Mouse (Mus musculus) C2C12 (cell line): ENCODE data around the gene Sapcd1. TPM values are rescaled to one million over a fixed set of nuclear protein-coding genes. Genes with fewer than 3 reads are reported as not detected.
"Not testable (repeated sequence)": the region's sequence is repeated elsewhere in the genome, so short reads cannot be mapped to it uniquely, and the experiment has no call there.

ENCODE experiments used
- H3K27me3 ChIP-seq: one replicate; pipeline ENCODE4 v1.6.1; 2011; ENCODE audit not compliant: control insufficient read depth, insufficient read depth, insufficient read length
- H3K36me3 ChIP-seq: one replicate; pipeline ENCODE4 v1.6.1; 2011; ENCODE audit not compliant: control insufficient read depth, insufficient read depth
- H3K4me3 ChIP-seq: one replicate; pipeline ENCODE4 v1.5.1; 2011; ENCODE audit warnings: mild to moderate bottlenecking, control low read depth; ENCODE audit not compliant: poor library complexity, insufficient read depth, severe bottlenecking
- H3K79me2 ChIP-seq: one replicate; pipeline ENCODE4 v1.6.1; 2011; ENCODE audit not compliant: control insufficient read depth, insufficient read depth
- H3K79me3 ChIP-seq: one replicate; pipeline ENCODE4 v1.6.1; 2011; ENCODE audit warnings: low read depth, control low read depth
- H3ac ChIP-seq: one replicate; pipeline ENCODE3; 2011; ENCODE audit warnings: low read depth; ENCODE audit not compliant: control insufficient read depth, insufficient read length
- CEBPB ChIP-seq: IDR thresholded peaks from one replicate; pipeline ENCODE4 v1.6.1; 2011; ENCODE audit warnings: low read depth, mild to moderate bottlenecking, control low read depth, moderate library complexity
- CTCF ChIP-seq: IDR thresholded peaks from one replicate; pipeline ENCODE4 v1.5.1; 2011; ENCODE audit not compliant: control insufficient read depth, insufficient read depth, insufficient read length
- FOSL1 ChIP-seq: IDR thresholded peaks from one replicate; pipeline ENCODE4 v1.8.0; 2011; ENCODE audit warnings: mild to moderate bottlenecking, low read length; ENCODE audit not compliant: poor library complexity, insufficient read depth, severe bottlenecking
- MAX ChIP-seq: IDR thresholded peaks from one replicate; pipeline ENCODE4 v1.6.1; 2011; ENCODE audit warnings: mild to moderate bottlenecking, control low read depth
- MYOD1 ChIP-seq: IDR thresholded peaks from one replicate; pipeline ENCODE4 v1.6.1; 2011; ENCODE audit warnings: low read depth; ENCODE audit not compliant: control insufficient read depth, insufficient read length
- MYOG ChIP-seq: IDR thresholded peaks from one replicate; pipeline ENCODE4 v1.6.1; 2011; ENCODE audit not compliant: control insufficient read depth, insufficient read length; ENCODE audit errors: extremely low read depth
- USF1 ChIP-seq: IDR thresholded peaks from one replicate; pipeline ENCODE4 v1.6.1; 2011; ENCODE audit warnings: low read depth, mild to moderate bottlenecking, control low read depth, moderate library complexity
- polyA plus RNA-seq: library from polyadenylated mRNA; unstranded; fragments of >200 nt; fragmentation: generic; extraction: Trizol; gene quantifications from one replicate; pipeline ENCODE4 v1.2.1, GENCODE M21; 2012; ENCODE audit warnings: missing spikeins

Gene Sapcd1
- polyA plus RNA-seq, 1 experiment: 0.23 TPM

GRCm38 (mm10) chr17:35003022-35003838 lies 24.6 kb downstream of the Sapcd1 start:
- Histone ChIP-seq H3ac (peak overlapping the region; percentile 46), H3K79me2 (peaks cover 91% of the 10 kb centered on the region), H3K27me3 (no peaks in the 10 kb centered on the region), H3K36me3 (peaks cover 51% of the 10 kb centered on the region), H3K79me3 (peaks cover 76% of the 10 kb centered on the region), H3K4me3 (peak overlapping the region; percentile 83)
- TF ChIP-seq USF1 (no peak), CTCF (no peak), MYOD1 (no peak), MYOG (no peak), FOSL1 (no peak), MAX (no peak)

GRCm38 (mm10) chr17:35002153-35002865 lies 25.5 kb downstream of the Sapcd1 start:
- TF ChIP-seq MAX (no peak), CEBPB (no peak), CTCF (no peak), MYOG (no peak), USF1 (no peak), MYOD1 (no peak)
- peak overlapping the region; percentile 83 for H3K4me3 ChIP-seq
- peaks cover 73% of the 10 kb centered on the region for H3K79me3 ChIP-seq
- H3ac ChIP-seq: peak overlapping the region; percentile 99
- H3K36me3 ChIP-seq: peaks cover 51% of the 10 kb centered on the region
- H3K79me2 ChIP-seq: peaks cover 91% of the 10 kb centered on the region
- H3K27me3 ChIP-seq: no peaks in the 10 kb centered on the region

DNA sequence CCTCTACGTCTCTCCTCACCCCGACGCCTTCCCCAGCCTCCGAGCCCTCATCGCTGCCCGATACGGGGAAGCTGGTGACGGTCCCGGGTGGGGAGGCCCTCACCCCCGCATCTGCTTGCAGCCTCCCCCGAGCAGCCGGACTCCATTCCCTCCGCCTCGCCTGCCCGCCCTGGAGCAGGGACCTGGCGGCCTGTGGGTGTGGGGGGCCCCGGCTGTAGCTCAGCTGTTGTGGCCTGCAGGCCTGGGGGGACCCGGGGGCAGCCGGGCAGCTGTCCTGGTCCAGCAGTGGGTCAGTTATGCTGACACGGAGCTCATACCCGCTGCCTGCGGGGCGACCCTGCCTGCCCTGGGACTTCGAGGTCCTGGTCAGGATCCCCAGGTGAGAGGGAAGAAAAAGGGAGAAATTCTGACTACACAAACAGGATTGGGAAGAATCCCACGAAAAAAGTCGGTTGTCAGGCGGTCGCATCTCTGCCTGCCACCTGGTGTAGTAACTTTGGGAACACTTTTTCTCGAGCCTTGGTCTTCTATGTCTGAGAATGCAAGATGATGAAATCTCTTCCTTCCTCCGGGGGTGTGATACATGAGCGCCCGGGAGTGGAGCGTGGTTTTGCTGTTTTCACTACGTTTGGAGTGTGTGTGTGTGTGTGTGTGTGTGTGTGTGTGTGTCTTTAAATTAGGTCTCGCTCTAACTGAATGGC lies 26.2 kb downstream of the Sapcd1 start:
- Histone ChIP-seq H3K4me3 (peak overlapping the region; percentile 83), H3K27me3 (no peaks in the 10 kb centered on the region), H3ac (peak overlapping the region; percentile 99), H3K79me2 (peaks cover 91% of the 10 kb centered on the region), H3K36me3 (peaks cover 49% of the 10 kb centered on the region), H3K79me3 (peaks cover 74% of the 10 kb centered on the region)
- TF ChIP-seq CEBPB: peak; percentile 36
- no peak for TF ChIP-seq MAX

DNA sequence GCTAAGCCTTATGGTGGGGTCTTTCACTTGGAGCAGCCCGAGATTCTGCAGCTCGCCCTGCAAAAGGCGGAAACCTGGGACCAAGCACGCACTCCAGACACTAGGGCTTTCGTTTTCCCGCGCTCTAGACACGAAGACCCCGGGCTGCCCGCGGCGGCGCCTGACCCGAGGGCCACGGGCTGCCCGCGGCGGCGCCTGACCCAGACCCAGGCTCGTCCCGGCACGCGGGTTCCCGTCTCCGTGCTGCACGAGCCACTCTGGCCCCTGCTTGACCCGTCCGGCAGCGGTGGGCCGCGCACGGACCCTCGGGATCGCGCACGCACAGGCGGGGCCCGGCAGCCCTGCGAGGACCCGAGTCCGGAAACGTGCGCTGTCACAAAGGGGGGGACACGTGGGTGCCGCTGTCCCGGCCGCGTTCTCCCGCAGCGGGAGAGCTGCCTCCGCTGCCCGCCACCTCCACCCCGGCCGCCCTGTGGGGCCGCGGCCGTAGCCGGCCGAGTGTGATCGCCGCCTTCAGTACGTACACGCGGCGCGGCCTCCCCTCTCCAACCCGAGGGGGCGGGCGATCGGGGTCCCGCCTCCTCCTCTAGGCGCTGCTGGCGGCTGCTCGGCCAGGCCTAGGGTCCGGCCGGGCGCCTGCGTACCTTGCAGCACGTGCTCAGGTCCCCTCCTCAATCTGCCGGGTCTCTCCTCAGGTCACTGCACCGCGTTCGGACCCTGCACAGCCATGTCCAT lies 26.9 kb downstream of the Sapcd1 start, which contains the start of gene Vars:
Gene Vars, plus strand, starts transcription at position 271 of the 735 bp plus-strand sequence.
- peaks cover 69% of the 10 kb centered on the region for H3K79me3 ChIP-seq
- peaks cover 86% of the 10 kb centered on the region for H3K79me2 ChIP-seq
- TF ChIP-seq MAX (peak; percentile 99), CEBPB (no peak), USF1 (peak; percentile 6)
- H3K4me3 ChIP-seq: peak within 1 kb of the TSS; percentile 83
- peak within 1 kb of the TSS; percentile 99 for H3ac ChIP-seq
- H3K27me3 ChIP-seq: no peaks in the 10 kb centered on the region
- H3K36me3 ChIP-seq: peaks cover 43% of the 10 kb centered on the region

- not testable (repeated sequence) for H3K27me3 ChIP-seq
- Histone ChIP-seq H3K4me3 (peak overlapping the region; percentile 83), H3K79me2 (peaks cover 78% of the 10 kb centered on the region), H3K36me3 (peaks cover 36% of the 10 kb centered on the region), H3ac (peak overlapping the region; percentile 99), H3K79me3 (peaks cover 61% of the 10 kb centered on the region)
- peak; percentile 84 for TF ChIP-seq USF1
These were observed 27.7 kb downstream of the Sapcd1 start for GRCm38 (mm10) chr17:34999871-35000716.
